Mouse (Mus musculus) megakaryocyte, embryonic 14.5 days (primary cell): Measurements from ENCODE around the gene Gm2431. TPM values are rescaled to one million over a fixed set of nuclear protein-coding genes. Genes with fewer than 3 reads are reported as not detected.
"Not testable (repeated sequence)": the region's sequence is repeated elsewhere in the genome, so short reads cannot be mapped to it uniquely, and the experiment has no call there.

Experiments used
- H3K27me3 ChIP-seq: replicated peaks from 2 replicates; pipeline ENCODE3; 2012; ENCODE audit warnings: inconsistent platforms
- H3K36me3 ChIP-seq: replicated peaks from 2 replicates; pipeline ENCODE3; 2012; ENCODE audit warnings: low read length, inconsistent platforms, mixed read lengths
- H3K4me1 ChIP-seq: 2 replicates; pipeline ENCODE4 v1.6.1; 2012; ENCODE audit warnings: inconsistent platforms
- H3K4me3 ChIP-seq: replicated peaks from 2 replicates; pipeline ENCODE3; 2012; ENCODE audit warnings: moderate library complexity, mild to moderate bottlenecking, inconsistent platforms
- H3K9me3 ChIP-seq: 2 replicates; pipeline ENCODE4 v1.6.1; 2012; ENCODE audit warnings: inconsistent platforms
- FLI1 ChIP-seq: IDR thresholded peaks from 2 replicates; pipeline ENCODE4 v1.6.1; 2012; ENCODE audit warnings: low read length, inconsistent platforms, mixed read lengths
- GATA1 ChIP-seq: IDR thresholded peaks from 3 replicates; pipeline ENCODE4 v1.6.1; 2012; ENCODE audit warnings: mixed read lengths, low read length, inconsistent platforms, borderline replicate concordance
- polyA plus RNA-seq: library from polyadenylated mRNA; stranded (reverse); fragments of >175 nt; gene quantifications from 2 replicates; pipeline ENCODE4 v1.2.3, GENCODE M21; 2012; ENCODE audit warnings: low replicate concordance; ENCODE audit not compliant: insufficient read depth

The Gm2431 gene
- polyA plus RNA-seq, 1 experiment: not detected

- peak overlapping the region; percentile 92 for H3K4me3 ChIP-seq
- peaks cover 38% of the 10 kb centered on the region for H3K27me3 ChIP-seq
- H3K36me3 ChIP-seq: no peaks in the 10 kb centered on the region
- peaks cover 26% of the 10 kb centered on the region for H3K4me1 ChIP-seq
- TF ChIP-seq GATA1 (no peak), FLI1 (no peak)
- no peaks in the 10 kb centered on the region for H3K9me3 ChIP-seq
Measured at GRCm38 (mm10) chr7:142284023-142284591, 26.0 kb upstream of the Gm2431 start.

- Histone ChIP-seq H3K4me1 (peaks cover 26% of the 10 kb centered on the region), H3K27me3 (peaks cover 36% of the 10 kb centered on the region)
- not testable (repeated sequence) for H3K36me3 ChIP-seq, H3K4me3 ChIP-seq, H3K9me3 ChIP-seq
Measured at GRCm38 (mm10) chr7:142282847-142283246, 24.7 kb upstream of the Gm2431 start.

GRCm38 (mm10) chr7:142279291-142279690, 21.1 kb upstream of the Gm2431 start:
- H3K9me3 ChIP-seq, H3K36me3 ChIP-seq, H3K4me3 ChIP-seq: not testable (repeated sequence)
- Histone ChIP-seq H3K4me1 (peaks cover 19% of the 10 kb centered on the region), H3K27me3 (peaks cover 39% of the 10 kb centered on the region)

GRCm38 (mm10) chr7:142278183-142278582, 20.0 kb upstream of the Gm2431 start:
- peaks cover 33% of the 10 kb centered on the region for H3K27me3 ChIP-seq
- H3K9me3 ChIP-seq, H3K36me3 ChIP-seq, H3K4me3 ChIP-seq: not testable (repeated sequence)
- H3K4me1 ChIP-seq: peaks cover 18% of the 10 kb centered on the region

- H3K4me1 ChIP-seq, H3K36me3 ChIP-seq: not testable (repeated sequence)
Measured at GRCm38 (mm10) chr7:142274263-142274662, 16.1 kb upstream of the Gm2431 start, which contains the start of gene Gm4559. Gene Gm4559, minus strand, starts transcription at chr7:142274363.

GRCm38 (mm10) chr7:142255517-142255916, 2.6 kb downstream of the Gm2431 start:
- H3K4me3 ChIP-seq: no peak overlapping the region
- no peaks in the 10 kb centered on the region for H3K9me3 ChIP-seq
- TF ChIP-seq FLI1: no peak
- no peak for TF ChIP-seq GATA1
- no peaks in the 10 kb centered on the region; the same call in 1 of the 2 replicates for H3K4me1 ChIP-seq
- H3K27me3 ChIP-seq: peaks cover 39% of the 10 kb centered on the region
- no peaks in the 10 kb centered on the region for H3K36me3 ChIP-seq

More at GRCm38 (mm10) chr7:142274263-142274662, 16.1 kb upstream of the Gm2431 start, which contains the start of gene Gm4559:
- not testable (repeated sequence) for H3K9me3 ChIP-seq, H3K4me3 ChIP-seq
- H3K27me3 ChIP-seq: peaks cover 31% of the 10 kb centered on the region

- Histone ChIP-seq H3K4me1 (peaks cover 21% of the 10 kb centered on the region), H3K36me3 (no peaks in the 10 kb centered on the region), H3K9me3 (no peaks in the 10 kb centered on the region), H3K4me3 (no peak overlapping the region), H3K27me3 (peaks cover 48% of the 10 kb centered on the region)
- TF ChIP-seq GATA1: no peak
- TF ChIP-seq FLI1: no peak
Measured at GRCm38 (mm10) chr7:142249824-142250223, 8.3 kb downstream of the Gm2431 start.

- TF ChIP-seq GATA1 (no peak), FLI1 (no peak)
- Histone ChIP-seq H3K27me3 (peaks cover 47% of the 10 kb centered on the region), H3K9me3 (peaks cover 22% of the 10 kb centered on the region), H3K36me3 (no peaks in the 10 kb centered on the region), H3K4me1 (no peaks in the 10 kb centered on the region), H3K4me3 (no peak within 1 kb of the TSS)
Measured at GRCm38 (mm10) chr7:142240978-142241377, 17.2 kb downstream of the Gm2431 start, which contains the start of gene Gm40460. Gene Gm40460, minus strand, starts transcription at chr7:142241078.

- Histone ChIP-seq H3K36me3 (no peaks in the 10 kb centered on the region), H3K4me3 (no peak overlapping the region), H3K27me3 (peaks cover 24% of the 10 kb centered on the region), H3K9me3 (peaks cover 26% of the 10 kb centered on the region), H3K4me1 (no peaks in the 10 kb centered on the region)
- TF ChIP-seq GATA1 (no peak), FLI1 (no peak)
Measured at GRCm38 (mm10) chr7:142231540-142231939, 26.6 kb downstream of the Gm2431 start.

GRCm38 (mm10) chr7:142229871-142230270, 28.3 kb downstream of the Gm2431 start, which contains the start of gene Krtap5-5:
Gene Krtap5-5, minus strand, starts transcription at chr7:142229971.
- peaks cover 26% of the 10 kb centered on the region for H3K27me3 ChIP-seq
- not testable (repeated sequence) for H3K36me3 ChIP-seq, H3K4me3 ChIP-seq, H3K9me3 ChIP-seq, H3K4me1 ChIP-seq

GRCm38 (mm10) chr7:142224518-142224917, 33.6 kb downstream of the Gm2431 start:
- H3K36me3 ChIP-seq: no peaks in the 10 kb centered on the region
- H3K4me3 ChIP-seq: no peak overlapping the region
- peaks cover 29% of the 10 kb centered on the region for H3K9me3 ChIP-seq
- H3K27me3 ChIP-seq: peaks cover 24% of the 10 kb centered on the region
- no peak for TF ChIP-seq FLI1
- no peak for TF ChIP-seq GATA1
- no peaks in the 10 kb centered on the region for H3K4me1 ChIP-seq

GRCm38 (mm10) chr7:142212136-142212535, 46.0 kb downstream of the Gm2431 start:
- not testable (repeated sequence) for H3K36me3 ChIP-seq, H3K4me1 ChIP-seq, H3K9me3 ChIP-seq, H3K4me3 ChIP-seq
- H3K27me3 ChIP-seq: peaks cover 34% of the 10 kb centered on the region
